Mouse (Mus musculus) CH12.LX (cell line): Measurements from ENCODE around the gene Acss1.

Source experiments
- CTCF ChIP-seq, 2 experiments: IDR thresholded peaks in 1 of 2; conservative IDR thresholded peaks in 1 of 2; 2 replicates each; pipeline ENCODE4 v1.5.1; 2011 to 2012; ENCODE audit warnings: low read depth in 2 of 2, low read length in 2 of 2, improper control_type of control experiment in 1 of 2, inconsistent platforms in 1 of 2, mild to moderate bottlenecking in 1 of 2, moderate library complexity in 1 of 2
- E2F4 ChIP-seq: IDR thresholded peaks from 2 replicates; pipeline ENCODE4 v1.6.1; 2011; ENCODE audit warnings: low read depth, low read length, improper control_type of control experiment; ENCODE audit not compliant: insufficient replicate concordance
- EP300 ChIP-seq: IDR thresholded peaks from 2 replicates; pipeline ENCODE4 v1.6.1; 2011; ENCODE audit warnings: low read length, improper control_type of control experiment
- JUND ChIP-seq: conservative IDR thresholded peaks from 2 replicates; pipeline ENCODE4 v1.6.1; 2011; ENCODE audit warnings: low read depth, low read length, improper control_type of control experiment
- MAX ChIP-seq: IDR thresholded peaks from 2 replicates; pipeline ENCODE4 v1.6.1; 2011; ENCODE audit warnings: low read length, improper control_type of control experiment
- MAZ ChIP-seq: IDR thresholded peaks from 2 replicates; pipeline ENCODE4 v1.6.1; 2012; ENCODE audit warnings: low read depth, mild to moderate bottlenecking, inconsistent platforms, low read length, improper control_type of control experiment, moderate library complexity
- MEF2A ChIP-seq: IDR thresholded peaks from 2 replicates; pipeline ENCODE4 v1.6.1; 2014; ENCODE audit warnings: low read depth, mild to moderate bottlenecking, inconsistent platforms, low read length, improper control_type of control experiment, borderline replicate concordance
- MXI1 ChIP-seq: IDR thresholded peaks from 2 replicates; pipeline ENCODE4 v1.6.1; 2011; ENCODE audit warnings: mild to moderate bottlenecking, low read depth, low read length, improper control_type of control experiment
- NELFE ChIP-seq: IDR thresholded peaks from 2 replicates; pipeline ENCODE4 v1.6.1; 2011; ENCODE audit warnings: low read depth, low read length, improper control_type of control experiment
- POLR2A ChIP-seq: IDR thresholded peaks from 2 replicates; pipeline ENCODE4 v1.6.1; 2011; ENCODE audit warnings: low read depth, mild to moderate bottlenecking, improper control_type of control experiment, low read length
- TBP ChIP-seq: conservative IDR thresholded peaks from 2 replicates; pipeline ENCODE4 v1.6.1; 2011; ENCODE audit warnings: low read depth, low read length, improper control_type of control experiment

- TF ChIP-seq MAZ, result no peak
- no peak for TF ChIP-seq CTCF (conservative IDR thresholded peaks at IDR 0.05 in 1 of 2, IDR thresholded peaks at IDR 0.05 in 1 of 2; ENCODE audit: low read depth in 2 of 2, low read length in 2 of 2)
- TF ChIP-seq MAX, result no peak
- no peak for TF ChIP-seq TBP
- TF ChIP-seq POLR2A, result no peak
- no peak for TF ChIP-seq EP300
- TF ChIP-seq MEF2A, result no peak
- no peak for TF ChIP-seq E2F4
- TF ChIP-seq JUND, result no peak
- no peak for TF ChIP-seq MXI1
- no peak for TF ChIP-seq NELFE
These were observed 5.6 kb upstream of the Acss1 start for GRCm38 (mm10) chr2:150673929-150674328.
